Mouse (Mus musculus): ENCODE measurements around the gene Ap1ar.

DNA sequence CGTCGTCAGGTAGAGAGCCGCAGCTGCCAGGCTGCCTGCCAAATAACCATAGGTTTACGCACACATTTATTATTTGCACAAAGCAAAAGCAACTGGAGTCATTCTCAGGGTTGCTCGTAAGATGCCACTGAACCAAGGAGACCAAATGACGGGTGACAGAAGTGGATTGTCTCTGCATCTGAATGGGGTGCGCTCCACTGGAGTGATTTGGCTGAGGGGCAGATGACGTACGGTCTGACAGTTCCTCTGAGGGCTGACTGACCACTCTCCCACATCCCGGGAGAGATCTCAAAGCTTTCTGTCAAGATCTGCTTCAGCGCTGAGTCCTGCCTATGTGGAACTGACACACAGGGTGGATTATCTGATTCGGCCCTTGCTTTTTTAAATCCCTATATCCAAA is 32.3 kb downstream of the Ap1ar start:
- TF ChIP-seq CTCF (IDR thresholded peaks at IDR 0.05; ENCODE audit: low read depth) = no peak
- no peak for TF ChIP-seq EP300 (optimal IDR thresholded peaks at IDR 0.05)
